ENCODE assay signal across 12 mouse cellular contexts in genomic region chr13:54277406-54277805, GRCm38 (mm10).
A peak's percentile ranks its signal among the peaks of the same experiment; 100 is the strongest.
DNase-seq lines count a peak whose midpoint lies in the region.
"Had no signal": no experiment of that assay in that cellular context is flagged by ENCODE, and none has a peak within 500 bp of the region (broad histone marks: within the 10 kb centered on the region; RNA-seq: fewer than 3 reads in every experiment).

No protein-coding gene starts in this region.

- intact Hi-C loops in left cerebral cortex, postnatal 10 days (cut with DNase I): no loop called here

- DNase-seq in left cerebral cortex, adult 18-20 months (ENCODE audit: low spot score in 2 of 2): peak; percentile 58 to 73
- DNase-seq in left cerebral cortex, postnatal 10 days (ENCODE audit: extremely low spot score in 1 of 2, low spot score in 2 of 2): no peak
- peak; percentile 86 for DNase-seq in right cerebral cortex, adult 18-20 months
- DNase-seq in right cerebral cortex, postnatal 14 days: no peak
- DNase-seq in frontal cortex, postnatal 36 days (ENCODE audit: low spot score in 2 of 2): peak; percentile 67 to 70
- peak; percentile 82 for DNase-seq in telencephalon, adult 2 months (ENCODE audit: low read depth, low spot score)
- no peak for DNase-seq in layer of hippocampus, postnatal 10 days (ENCODE audit: low spot score in 2 of 2)
- DNase-seq: adrenal gland, postnatal 14 days; cerebellum, adult 18-20 months; cerebellum, adult 9-11 months; cerebellum, postnatal 36 days; gastrocnemius, postnatal 25 days had no signal

Comparison
In these comparisons a context has a peak if more than half of its experiments do, and no peak if none do; other contexts are left out.
1. DNase-seq: peak in left cerebral cortex, adult 18-20 months (2 of 2), right cerebral cortex, adult 18-20 months (single experiment), frontal cortex, postnatal 36 days (2 of 2) and telencephalon, adult 2 months (single experiment); none in left cerebral cortex, postnatal 10 days (0 of 2), right cerebral cortex, postnatal 14 days (single experiment) and layer of hippocampus, postnatal 10 days (0 of 2).